Mouse (Mus musculus) gastrocnemius, postnatal 4 days (tissue): Measurements from ENCODE around the gene Tpp2. TPM values are rescaled to one million over a fixed set of nuclear protein-coding genes. Genes with fewer than 3 reads are reported as not detected.
"Not testable (repeated sequence)": the region's sequence is repeated elsewhere in the genome, so short reads cannot be mapped to it uniquely, and the experiment has no call there.

Source experiments
- DNase-seq, 2 experiments: peaks; one replicate each; pipeline ENCODE4 v3.0.0; 2021 to 2022; ENCODE audit warnings: low spot score in 2 of 2, mixed read lengths in 2 of 2
- microRNA-seq: library from miRNA; unstranded; fragments of <30 nt; microRNA quantifications from one replicate; pipeline ENCODE4 v1.2.0, GENCODE M21; 2021
- total RNA-seq, 2 experiments: library from RNA; stranded (reverse); gene quantifications; 2 replicates each; pipeline ENCODE4 v1.2.3; 2021

Gene Tpp2
- total RNA-seq, 2 experiments from 2014 or later: 46.8 to 52.8 TPM

- no peak for DNase-seq
Observed at GRCm38 (mm10) chr1:44004513-44004912, 71.1 kb downstream of the Tpp2 start.

GRCm38 (mm10) chr1:44015556-44015955, 82.1 kb downstream of the Tpp2 start:
- no peak for DNase-seq

- DNase-seq: no peak
Observed at GRCm38 (mm10) chr1:44019934-44020333, 86.5 kb downstream of the Tpp2 start, which contains the start of gene Mettl21c. Gene Mettl21c, minus strand, starts transcription at chr1:44020034.

GRCm38 (mm10) chr1:44022656-44023055, 89.2 kb downstream of the Tpp2 start:
- DNase-seq: no peak

- no peak for DNase-seq
Observed at GRCm38 (mm10) chr1:44027651-44028050, 94.2 kb downstream of the Tpp2 start.

- no peak for DNase-seq
Observed at GRCm38 (mm10) chr1:44032213-44032612, 98.8 kb downstream of the Tpp2 start.

GRCm38 (mm10) chr1:44032948-44033347, 99.5 kb downstream of the Tpp2 start:
- DNase-seq: no peak

- DNase-seq: peak in 1 of 2 experiments; percentile 53
Observed at GRCm38 (mm10) chr1:44041797-44042554, 108.5 kb downstream of the Tpp2 start.

GRCm38 (mm10) chr1:44042555-44042915, 109.1 kb downstream of the Tpp2 start:
- no peak for DNase-seq

- not testable (repeated sequence) for DNase-seq
Observed at GRCm38 (mm10) chr1:44045689-44046088, 112.2 kb downstream of the Tpp2 start.

- DNase-seq: no peak
Observed at GRCm38 (mm10) chr1:44046556-44046955, 113.1 kb downstream of the Tpp2 start.

Small RNAs within 50 kb of the gene (microRNA-seq; reads per million reads assigned to microRNA genes)
- gene Gm24180: not detected

Other genes with a start within 250 kb of the Tpp2 start
- gene 1500015O10Rik, start 203.0 kb upstream of the Tpp2 start, total RNA-seq: 10 to 100 TPM; 23.4 to 34.8 TPM
- 10 to 100 TPM; 18.3 to 19.3 TPM for gene Uxs1, start 105.8 kb upstream of the Tpp2 start, total RNA-seq
- 10 to 100 TPM; 68.3 to 69.4 TPM for gene Mettl21c, start 86.4 kb downstream of the Tpp2 start, total RNA-seq
- not detected for gene Gm8251, start 128.3 kb downstream of the Tpp2 start, total RNA-seq
- gene Tex30, start 168.8 kb downstream of the Tpp2 start, total RNA-seq: 1 to 10 TPM; 8.7 TPM
- 10 to 100 TPM; 22.3 to 23.5 TPM for gene Kdelc1, start 185.2 kb downstream of the Tpp2 start, total RNA-seq
- 10 to 100 TPM; 15.3 to 15.9 TPM for gene Bivm, start 185.3 kb downstream of the Tpp2 start, total RNA-seq
- gene Ercc5, start 214.1 kb downstream of the Tpp2 start, total RNA-seq: 10 to 100 TPM; 15.4 to 18.8 TPM